Mouse (Mus musculus): Measurements from ENCODE around the gene Fmnl1. TPM values are rescaled to one million over a fixed set of nuclear protein-coding genes. Genes with fewer than 3 reads are reported as not detected.

Fmnl1 gene
- polyA plus RNA-seq, 1 experiment: 235 TPM

DNA sequence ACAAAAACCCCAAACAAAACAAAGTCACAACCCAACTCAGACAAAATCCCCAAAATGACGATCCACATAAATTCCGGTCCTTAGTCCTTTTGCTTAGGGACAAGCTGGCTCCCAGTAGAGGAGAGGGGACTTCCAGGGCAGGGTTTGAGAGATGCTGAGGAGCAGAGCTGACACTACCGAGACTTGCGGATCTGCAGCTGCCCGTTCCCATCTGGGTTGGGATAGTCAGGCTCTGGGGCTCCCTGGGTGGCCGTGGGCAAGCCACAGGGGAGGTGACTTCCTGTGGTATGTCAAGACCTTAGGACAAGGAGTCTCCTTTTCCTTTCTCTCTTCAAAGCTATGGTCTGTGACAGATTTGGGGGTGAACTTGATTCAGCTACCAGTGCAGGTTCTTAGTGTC, 65.5 kb downstream of the Fmnl1 start:
- Histone ChIP-seq H3K27me3 (ENCODE audit: control insufficient read depth, insufficient read depth, low read length) (no peaks in the 10 kb centered on the region), H3K4me1 (replicated peaks; ENCODE audit: control insufficient read depth, insufficient read depth, low read length) (peaks cover 9% of the 10 kb centered on the region), H3K27ac (ENCODE audit: control insufficient read depth, insufficient read depth, low read length) (no peak overlapping the region), H3K4me3 (ENCODE audit: control insufficient read depth, insufficient read depth, low read length) (no peak overlapping the region), H3K36me3 (ENCODE audit: control insufficient read depth, insufficient read depth, low read length) (peaks cover 33% of the 10 kb centered on the region)
- no peak for DNase-seq
- 92% methylated on average over 6 of the region's 6 CpGs for WGBS
- TF ChIP-seq CTCF (IDR thresholded peaks at IDR 0.05; ENCODE audit: borderline replicate concordance, control insufficient read depth, extremely low read depth, insufficient read depth, low read length, poor library complexity) (no peak), POLR2A (IDR thresholded peaks at IDR 0.05; ENCODE audit: control insufficient read depth, extremely low read depth, insufficient read depth, low read length, poor library complexity) (no peak)

DNA sequence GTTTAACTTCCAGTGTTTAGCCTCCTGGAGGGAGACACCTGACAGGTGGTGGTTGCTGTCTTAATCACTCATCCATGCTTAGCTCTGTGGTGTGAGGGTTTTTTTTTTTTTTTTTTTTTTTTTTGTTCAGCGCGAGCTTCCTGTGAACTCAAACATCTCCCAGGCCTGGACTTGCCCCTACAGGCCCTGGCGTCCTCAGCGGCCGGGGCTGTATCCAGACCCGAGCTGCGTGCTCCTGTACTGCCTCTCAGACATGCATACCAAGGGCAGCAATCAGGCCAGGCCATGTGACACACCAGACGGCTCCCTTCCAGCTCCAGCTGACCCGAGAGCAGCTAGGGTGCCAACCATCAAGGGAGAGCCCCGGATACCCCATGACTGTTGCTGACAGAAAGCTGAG, 66.0 kb downstream of the Fmnl1 start:
- DNase-seq: no peak
- WGBS: 87% methylated on average over 10 of the region's 10 CpGs
- TF ChIP-seq POLR2A (IDR thresholded peaks at IDR 0.05; ENCODE audit: control insufficient read depth, extremely low read depth, insufficient read depth, low read length, poor library complexity) (no peak), CTCF (IDR thresholded peaks at IDR 0.05; ENCODE audit: borderline replicate concordance, control insufficient read depth, extremely low read depth, insufficient read depth, low read length, poor library complexity) (no peak)

GRCm38 (mm10) chr11:103237757-103238156, 66.8 kb downstream of the Fmnl1 start:
- H3K27ac ChIP-seq (ENCODE audit: control insufficient read depth, insufficient read depth, low read length): no peak overlapping the region
- no peak for TF ChIP-seq POLR2A (IDR thresholded peaks at IDR 0.05; ENCODE audit: control insufficient read depth, extremely low read depth, insufficient read depth, low read length, poor library complexity)
- no peak for TF ChIP-seq CTCF (IDR thresholded peaks at IDR 0.05; ENCODE audit: borderline replicate concordance, control insufficient read depth, extremely low read depth, insufficient read depth, low read length, poor library complexity)
- 96% methylated on average over 9 of the region's 9 CpGs for WGBS
- H3K36me3 ChIP-seq (ENCODE audit: control insufficient read depth, insufficient read depth, low read length): peaks cover 33% of the 10 kb centered on the region
- H3K4me3 ChIP-seq (ENCODE audit: control insufficient read depth, insufficient read depth, low read length): no peak overlapping the region
- H3K27me3 ChIP-seq (ENCODE audit: control insufficient read depth, insufficient read depth, low read length): no peaks in the 10 kb centered on the region
- no peak for DNase-seq
- H3K4me1 ChIP-seq (replicated peaks; ENCODE audit: control insufficient read depth, insufficient read depth, low read length): peaks cover 9% of the 10 kb centered on the region

More for the DNA sequence above, 66.0 kb downstream of the Fmnl1 start:
- Histone ChIP-seq H3K27ac (ENCODE audit: control insufficient read depth, insufficient read depth, low read length) (no peak overlapping the region), H3K4me1 (replicated peaks; ENCODE audit: control insufficient read depth, insufficient read depth, low read length) (peaks cover 9% of the 10 kb centered on the region), H3K27me3 (ENCODE audit: control insufficient read depth, insufficient read depth, low read length) (no peaks in the 10 kb centered on the region), H3K36me3 (ENCODE audit: control insufficient read depth, insufficient read depth, low read length) (peaks cover 33% of the 10 kb centered on the region), H3K4me3 (ENCODE audit: control insufficient read depth, insufficient read depth, low read length) (no peak overlapping the region)

- TF ChIP-seq CTCF (IDR thresholded peaks at IDR 0.05; ENCODE audit: borderline replicate concordance, control insufficient read depth, extremely low read depth, insufficient read depth, low read length, poor library complexity): no peak
- no peak for TF ChIP-seq POLR2A (IDR thresholded peaks at IDR 0.05; ENCODE audit: control insufficient read depth, extremely low read depth, insufficient read depth, low read length, poor library complexity)
- Histone ChIP-seq H3K4me3 (ENCODE audit: control insufficient read depth, insufficient read depth, low read length) (no peak overlapping the region), H3K36me3 (ENCODE audit: control insufficient read depth, insufficient read depth, low read length) (peaks cover 33% of the 10 kb centered on the region), H3K4me1 (replicated peaks; ENCODE audit: control insufficient read depth, insufficient read depth, low read length) (peaks cover 9% of the 10 kb centered on the region), H3K27me3 (ENCODE audit: control insufficient read depth, insufficient read depth, low read length) (no peaks in the 10 kb centered on the region), H3K27ac (ENCODE audit: control insufficient read depth, insufficient read depth, low read length) (no peak overlapping the region)
- DNase-seq: no peak
- WGBS: 42% methylated on average over 7 of the region's 7 CpGs
These were observed 69.8 kb downstream of the Fmnl1 start for GRCm38 (mm10) chr11:103240740-103241139.

DNA sequence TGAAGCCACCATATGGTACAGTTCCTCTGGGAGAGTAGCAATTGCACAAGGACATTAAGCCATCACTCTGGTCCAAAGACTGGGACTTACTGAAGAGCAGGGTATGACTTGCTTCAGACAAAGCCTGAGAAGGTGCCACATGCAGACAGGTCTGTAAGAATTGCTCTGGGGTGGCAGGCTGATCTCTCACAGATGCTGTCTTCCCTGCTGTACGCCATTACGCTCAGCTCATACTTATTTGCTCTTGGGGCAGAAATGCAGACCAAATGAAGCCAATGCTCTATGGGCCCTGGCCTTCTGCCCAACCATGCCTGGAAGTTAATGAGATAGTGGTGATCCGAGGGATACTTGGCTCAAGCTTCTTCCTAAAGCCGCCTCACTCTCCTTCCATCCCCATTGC, 73.9 kb downstream of the Fmnl1 start:
- peaks cover 7% of the 10 kb centered on the region; the same call in 1 of the 2 replicates for H3K36me3 ChIP-seq (ENCODE audit: control insufficient read depth, insufficient read depth, low read length)
- H3K27ac ChIP-seq (ENCODE audit: control insufficient read depth, insufficient read depth, low read length): no peak overlapping the region
- no peak for DNase-seq
- TF ChIP-seq CTCF (IDR thresholded peaks at IDR 0.05; ENCODE audit: borderline replicate concordance, control insufficient read depth, extremely low read depth, insufficient read depth, low read length, poor library complexity) (no peak), POLR2A (IDR thresholded peaks at IDR 0.05; ENCODE audit: control insufficient read depth, extremely low read depth, insufficient read depth, low read length, poor library complexity) (no peak)
- H3K4me1 ChIP-seq (replicated peaks; ENCODE audit: control insufficient read depth, insufficient read depth, low read length): peaks cover 23% of the 10 kb centered on the region
- 91% methylated on average over 4 of the region's 4 CpGs for WGBS
- no peak overlapping the region for H3K4me3 ChIP-seq (ENCODE audit: control insufficient read depth, insufficient read depth, low read length)
- no peaks in the 10 kb centered on the region for H3K27me3 ChIP-seq (ENCODE audit: control insufficient read depth, insufficient read depth, low read length)

- H3K27ac ChIP-seq (ENCODE audit: control insufficient read depth, insufficient read depth, low read length): no peak overlapping the region
- no peaks in the 10 kb centered on the region for H3K36me3 ChIP-seq (ENCODE audit: control insufficient read depth, insufficient read depth, low read length)
- no peak overlapping the region for H3K4me3 ChIP-seq (ENCODE audit: control insufficient read depth, insufficient read depth, low read length)
- TF ChIP-seq CTCF (IDR thresholded peaks at IDR 0.05; ENCODE audit: borderline replicate concordance, control insufficient read depth, extremely low read depth, insufficient read depth, low read length, poor library complexity): peak; percentile 12; the same call in 1 of the 2 replicates
- no peak for TF ChIP-seq POLR2A (IDR thresholded peaks at IDR 0.05; ENCODE audit: control insufficient read depth, extremely low read depth, insufficient read depth, low read length, poor library complexity)
- H3K27me3 ChIP-seq (ENCODE audit: control insufficient read depth, insufficient read depth, low read length): no peaks in the 10 kb centered on the region
- 50% methylated on average over 10 of the region's 10 CpGs for WGBS
- no peak for DNase-seq
- H3K4me1 ChIP-seq (replicated peaks; ENCODE audit: control insufficient read depth, insufficient read depth, low read length): peaks cover 15% of the 10 kb centered on the region
These were observed 75.3 kb downstream of the Fmnl1 start for GRCm38 (mm10) chr11:103246081-103246730.

Measured in thymus, adult 2 months (tissue).